Mouse (Mus musculus): ENCODE measurements around the gene Edem3. TPM values are rescaled to one million over a fixed set of nuclear protein-coding genes. Genes with fewer than 3 reads are reported as not detected.

Edem3 gene
- polyA plus RNA-seq, 1 experiment, result not detected

GRCm38 (mm10) chr1:151713622-151714021, 41.5 kb upstream of the Edem3 start:
- TF ChIP-seq CTCF (IDR thresholded peaks at IDR 0.05; ENCODE audit: insufficient read depth, low read depth, low read length) (no peak), POLR2A (IDR thresholded peaks at IDR 0.05; ENCODE audit: insufficient read depth, low read depth, low read length) (no peak)
- H3K4me3 ChIP-seq (ENCODE audit: insufficient read depth, low read depth, low read length), result no peak overlapping the region
- no peaks in the 10 kb centered on the region for H3K4me1 ChIP-seq (ENCODE audit: control insufficient read depth, insufficient read depth, low read length)
- H3K27ac ChIP-seq (ENCODE audit: insufficient read depth, low read depth, low read length), result no peak overlapping the region

DNA sequence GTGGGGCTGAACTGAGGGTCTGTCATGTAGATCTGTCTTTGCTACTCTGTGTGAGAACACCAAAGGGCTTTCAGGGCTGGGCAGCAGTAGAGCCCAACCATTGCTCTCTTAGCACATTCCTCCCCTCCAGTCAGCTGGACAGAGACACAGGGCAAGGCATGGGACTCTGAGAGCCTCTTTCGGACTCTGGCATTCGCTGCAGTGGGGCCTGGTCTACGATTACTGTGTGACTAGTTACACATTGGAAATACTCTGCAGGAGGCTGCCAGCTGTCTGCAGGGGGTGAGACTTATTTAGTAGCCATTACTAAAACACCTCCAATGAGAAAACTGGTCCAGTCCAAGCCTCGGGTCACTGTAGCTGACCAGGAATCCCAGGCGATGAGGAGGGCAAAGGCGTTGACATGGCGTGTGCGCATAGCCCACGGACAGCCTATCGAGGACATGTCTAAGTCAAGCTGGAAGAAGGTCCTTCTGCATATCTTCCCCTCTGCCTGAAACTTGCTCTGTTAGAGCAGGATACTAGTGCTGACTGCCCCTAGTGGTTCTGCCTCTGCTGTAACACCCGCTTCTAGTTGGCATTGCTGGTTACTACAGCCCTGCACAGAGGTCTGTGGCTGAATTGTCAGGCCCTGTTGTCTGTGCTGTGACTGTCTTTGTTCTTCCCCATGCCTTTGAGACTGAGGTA, 39.0 kb upstream of the Edem3 start:
- Histone ChIP-seq H3K27ac (ENCODE audit: insufficient read depth, low read depth, low read length) (no peak overlapping the region), H3K4me3 (ENCODE audit: insufficient read depth, low read depth, low read length) (no peak overlapping the region), H3K4me1 (ENCODE audit: control insufficient read depth, insufficient read depth, low read length) (no peaks in the 10 kb centered on the region; the same call in 1 of the 2 replicates)
- WGBS, result 76% methylated on average over 11 of the region's 11 CpGs
- TF ChIP-seq POLR2A (IDR thresholded peaks at IDR 0.05; ENCODE audit: insufficient read depth, low read depth, low read length) (no peak), CTCF (IDR thresholded peaks at IDR 0.05; ENCODE audit: insufficient read depth, low read depth, low read length) (no peak)

DNA sequence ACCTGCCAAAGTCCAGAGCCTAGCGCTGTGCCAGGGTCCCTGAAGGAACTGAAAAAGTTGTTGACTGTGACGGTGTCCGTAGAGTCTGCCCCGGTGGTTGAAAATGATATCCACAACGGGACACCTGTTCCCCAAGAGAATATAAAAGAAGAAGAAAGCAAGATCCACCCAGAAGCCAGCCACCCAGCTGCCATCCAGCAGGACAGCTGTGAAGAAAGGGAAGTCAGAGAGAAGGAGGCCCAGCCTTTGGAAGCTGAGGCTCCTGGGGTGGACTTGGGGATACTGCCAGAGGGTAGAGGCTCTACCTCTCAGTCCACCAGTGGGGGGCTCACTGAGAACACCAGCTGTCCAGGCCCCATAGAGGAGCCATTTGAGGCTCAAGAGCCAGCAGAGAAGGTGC, 37.5 kb upstream of the Edem3 start:
- TF ChIP-seq CTCF (IDR thresholded peaks at IDR 0.05; ENCODE audit: insufficient read depth, low read depth, low read length) (no peak), POLR2A (IDR thresholded peaks at IDR 0.05; ENCODE audit: insufficient read depth, low read depth, low read length) (no peak)

GRCm38 (mm10) chr1:151718575-151718974, 36.6 kb upstream of the Edem3 start:
- Histone ChIP-seq H3K4me3 (ENCODE audit: insufficient read depth, low read depth, low read length) (no peak overlapping the region), H3K4me1 (ENCODE audit: control insufficient read depth, insufficient read depth, low read length) (peaks cover 2% of the 10 kb centered on the region; the same call in 1 of the 2 replicates), H3K27ac (ENCODE audit: insufficient read depth, low read depth, low read length) (no peak overlapping the region)
- TF ChIP-seq POLR2A (IDR thresholded peaks at IDR 0.05; ENCODE audit: insufficient read depth, low read depth, low read length) (no peak), CTCF (IDR thresholded peaks at IDR 0.05; ENCODE audit: insufficient read depth, low read depth, low read length) (no peak)
- 95% methylated on average over 8 of the region's 8 CpGs for WGBS

More for the DNA sequence above, 37.5 kb upstream of the Edem3 start:
- H3K4me1 ChIP-seq (ENCODE audit: control insufficient read depth, insufficient read depth, low read length), result peaks cover 2% of the 10 kb centered on the region; the same call in 1 of the 2 replicates
- no peak overlapping the region for H3K27ac ChIP-seq (ENCODE audit: insufficient read depth, low read depth, low read length)
- 97% methylated on average over 5 of the region's 5 CpGs for WGBS
- no peak overlapping the region for H3K4me3 ChIP-seq (ENCODE audit: insufficient read depth, low read depth, low read length)

GRCm38 (mm10) chr1:151719911-151720310, 35.3 kb upstream of the Edem3 start:
- H3K4me3 ChIP-seq (ENCODE audit: insufficient read depth, low read depth, low read length), result no peak overlapping the region
- TF ChIP-seq CTCF (IDR thresholded peaks at IDR 0.05; ENCODE audit: insufficient read depth, low read depth, low read length), result no peak
- no peak for TF ChIP-seq POLR2A (IDR thresholded peaks at IDR 0.05; ENCODE audit: insufficient read depth, low read depth, low read length)
- peaks cover 2% of the 10 kb centered on the region; the same call in 1 of the 2 replicates for H3K4me1 ChIP-seq (ENCODE audit: control insufficient read depth, insufficient read depth, low read length)
- 80% methylated on average over 5 of the region's 5 CpGs for WGBS
- H3K27ac ChIP-seq (ENCODE audit: insufficient read depth, low read depth, low read length), result no peak overlapping the region

GRCm38 (mm10) chr1:151720566-151720965, 34.6 kb upstream of the Edem3 start:
- no peak for TF ChIP-seq CTCF (IDR thresholded peaks at IDR 0.05; ENCODE audit: insufficient read depth, low read depth, low read length)
- TF ChIP-seq POLR2A (IDR thresholded peaks at IDR 0.05; ENCODE audit: insufficient read depth, low read depth, low read length), result no peak
- Histone ChIP-seq H3K4me3 (ENCODE audit: insufficient read depth, low read depth, low read length) (no peak overlapping the region), H3K4me1 (ENCODE audit: control insufficient read depth, insufficient read depth, low read length) (peaks cover 2% of the 10 kb centered on the region; the same call in 1 of the 2 replicates), H3K27ac (ENCODE audit: insufficient read depth, low read depth, low read length) (no peak overlapping the region)
- WGBS, result 91% methylated on average over 2 of the region's 2 CpGs

DNA sequence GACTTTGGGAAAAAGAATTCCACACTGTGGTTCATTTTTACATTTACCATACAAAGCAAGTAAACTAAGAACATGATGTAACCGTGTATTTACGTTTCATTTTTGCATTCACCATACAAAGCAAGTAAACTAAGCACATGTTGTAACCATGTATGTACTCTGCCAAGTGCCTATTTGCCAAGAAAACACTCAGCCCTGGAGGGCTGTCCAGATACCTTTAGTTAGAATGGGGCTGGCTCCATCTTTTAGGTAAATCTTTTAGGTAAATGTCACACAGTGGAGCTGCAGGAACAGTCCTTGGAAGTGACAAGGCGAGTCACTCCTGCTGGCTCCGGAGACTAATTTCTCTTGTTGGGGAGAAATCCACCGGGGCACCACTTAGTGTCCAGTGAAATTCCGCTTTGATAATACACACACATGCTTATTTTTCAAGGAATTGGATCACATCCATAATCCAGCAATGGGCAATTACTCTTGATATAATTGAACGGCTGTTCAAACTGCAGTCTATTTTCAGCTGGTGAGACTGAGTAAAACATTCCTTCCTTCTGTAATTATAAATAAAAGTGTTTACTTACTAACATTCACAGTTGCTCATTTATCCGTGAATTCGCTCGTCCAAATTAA, 33.7 kb upstream of the Edem3 start:
- H3K4me1 ChIP-seq (ENCODE audit: control insufficient read depth, insufficient read depth, low read length), result peaks cover 2% of the 10 kb centered on the region; the same call in 1 of the 2 replicates
- TF ChIP-seq CTCF (IDR thresholded peaks at IDR 0.05; ENCODE audit: insufficient read depth, low read depth, low read length) (no peak), POLR2A (IDR thresholded peaks at IDR 0.05; ENCODE audit: insufficient read depth, low read depth, low read length) (no peak)
- no peak overlapping the region for H3K27ac ChIP-seq (ENCODE audit: insufficient read depth, low read depth, low read length)
- H3K4me3 ChIP-seq (ENCODE audit: insufficient read depth, low read depth, low read length), result no peak overlapping the region
- 25% methylated on average over 10 of the region's 10 CpGs for WGBS

DNA sequence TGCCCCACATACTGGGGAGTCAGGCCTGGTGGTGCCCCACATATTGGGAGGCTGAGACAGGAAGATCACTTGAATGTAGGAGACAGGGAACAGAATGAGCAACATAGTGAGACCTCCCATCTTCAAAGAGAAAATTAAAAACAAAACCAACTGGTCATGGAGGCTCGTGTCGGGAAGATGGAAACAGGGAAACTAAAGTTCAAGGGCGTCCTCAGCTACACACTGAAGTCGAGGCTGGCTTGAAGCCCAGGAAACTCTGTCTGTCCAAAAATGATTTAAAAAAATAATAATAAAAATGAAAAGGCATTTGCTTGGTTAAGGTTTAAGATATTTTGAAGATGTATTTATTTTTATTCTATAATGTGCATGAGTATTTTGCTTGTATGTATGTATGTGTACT, 31.4 kb upstream of the Edem3 start:
- Histone ChIP-seq H3K4me3 (ENCODE audit: insufficient read depth, low read depth, low read length) (no peak overlapping the region), H3K27ac (ENCODE audit: insufficient read depth, low read depth, low read length) (no peak overlapping the region), H3K4me1 (ENCODE audit: control insufficient read depth, insufficient read depth, low read length) (peaks cover 2% of the 10 kb centered on the region; the same call in 1 of the 2 replicates)
- TF ChIP-seq POLR2A (IDR thresholded peaks at IDR 0.05; ENCODE audit: insufficient read depth, low read depth, low read length) (no peak), CTCF (IDR thresholded peaks at IDR 0.05; ENCODE audit: insufficient read depth, low read depth, low read length) (no peak)
- WGBS, result 92% methylated on average over 4 of the region's 4 CpGs

GRCm38 (mm10) chr1:151725590-151725989, 29.6 kb upstream of the Edem3 start:
- H3K27ac ChIP-seq (ENCODE audit: insufficient read depth, low read depth, low read length), result no peak overlapping the region
- H3K4me1 ChIP-seq (ENCODE audit: control insufficient read depth, insufficient read depth, low read length), result 0 out of 2 replicates have a peak, but pooled peaks cover 2% of the 10 kb centered on the region
- 90% methylated on average over 2 of the region's 2 CpGs for WGBS
- no peak overlapping the region for H3K4me3 ChIP-seq (ENCODE audit: insufficient read depth, low read depth, low read length)
- TF ChIP-seq POLR2A (IDR thresholded peaks at IDR 0.05; ENCODE audit: insufficient read depth, low read depth, low read length) (no peak), CTCF (IDR thresholded peaks at IDR 0.05; ENCODE audit: insufficient read depth, low read depth, low read length) (no peak)

All from olfactory bulb, adult 2 months (tissue).